Comparison of ENCODE assay signal across 21 mouse cellular contexts in genomic region chrX:101189285-101189684, GRCm38 (mm10).
"Had no signal": no experiment of that assay in that cellular context is flagged by ENCODE, and none has a peak within 500 bp of the region (broad histone marks: within the 10 kb centered on the region; RNA-seq: fewer than 3 reads in every experiment).

No protein-coding gene starts in this region.

- H3K4me2 ChIP-seq: liver, embryonic 15.5 days; lung, embryonic 15.5 days; midbrain, embryonic 11.5 days; midbrain, embryonic 13.5 days; midbrain, embryonic 15.5 days; neural tube, embryonic 12.5 days had no signal

- H3K4me3 ChIP-seq: liver, embryonic 15.5 days; lung, embryonic 15.5 days; megakaryocyte, embryonic 14.5 days; midbrain, embryonic 13.5 days; midbrain, embryonic 15.5 days; neural tube, embryonic 12.5 days had no signal

- H3K27me3 ChIP-seq: liver, embryonic 15.5 days; midbrain, embryonic 15.5 days; neural tube, embryonic 12.5 days had no signal

- H3K9me3 ChIP-seq: liver, embryonic 15.5 days; lung, embryonic 15.5 days; megakaryocyte, embryonic 14.5 days; midbrain, embryonic 13.5 days; midbrain, embryonic 15.5 days; neural tube, embryonic 12.5 days had no signal

- H3K4me1 ChIP-seq: liver, embryonic 15.5 days; lung, embryonic 15.5 days; midbrain, embryonic 13.5 days; midbrain, embryonic 15.5 days; neural tube, embryonic 12.5 days had no signal

- H3K27ac ChIP-seq: liver, embryonic 15.5 days; lung, embryonic 15.5 days; macrophage; midbrain, embryonic 13.5 days; midbrain, embryonic 15.5 days; neural tube, embryonic 12.5 days had no signal

- H3K36me3 ChIP-seq: liver, embryonic 15.5 days; lung, embryonic 15.5 days; midbrain, embryonic 13.5 days; midbrain, embryonic 15.5 days; neural tube, embryonic 12.5 days had no signal

- H3K9ac ChIP-seq: liver, embryonic 15.5 days; liver, postnatal 0 days; lung, embryonic 15.5 days; midbrain, embryonic 13.5 days; midbrain, embryonic 15.5 days; neural tube, embryonic 12.5 days had no signal

- ATAC-seq: liver, postnatal 0 days; lung, postnatal 0 days; midbrain, embryonic 13.5 days; midbrain, embryonic 15.5 days had no signal

- DNase-seq: liver, postnatal 0 days; lung, adult 2 months; lung, postnatal 14 days; lung, postnatal 36 days; retina, postnatal 1 day; right cerebral cortex, adult 18-20 months; right cerebral cortex, postnatal 25 days; right cerebral cortex, postnatal 4 days; spleen, adult 18-20 months; thymus, adult 18-20 months; thymus, postnatal 25 days; thymus, postnatal 4 days had no signal
